Mouse (Mus musculus) intestine, postnatal 0 days (tissue): ENCODE measurements around the gene Myrf. TPM values are rescaled to one million over a fixed set of nuclear protein-coding genes. Genes with fewer than 3 reads are reported as not detected.

Experiments
- ATAC-seq: fragments of 200-750 bp; cut with Nextera tagmentation; 2 replicates; pipeline ENCODE4 v1.8.0; 2017; ENCODE audit warnings: mild to moderate bottlenecking, moderate TSS enrichment, moderate library complexity
- H3K27ac ChIP-seq: fragments of 300-500 bp; sonication (generic); 2 replicates; pipeline ENCODE4 v1.5.1; 2014; ENCODE audit warnings: mild to moderate bottlenecking, low read depth, low read length, moderate library complexity
- H3K27me3 ChIP-seq: fragments of 300-500 bp; sonication (generic); replicated peaks from 2 replicates; pipeline ENCODE4 v1.6.1; 2014; ENCODE audit warnings: low read length, mixed read lengths; ENCODE audit not compliant: control insufficient read depth, insufficient read depth
- H3K36me3 ChIP-seq: fragments of 300-500 bp; sonication (generic); 2 replicates; pipeline ENCODE4 v1.6.1; 2014; ENCODE audit warnings: mild to moderate bottlenecking, moderate library complexity; ENCODE audit not compliant: control insufficient read depth, insufficient read depth
- H3K4me1 ChIP-seq: fragments of 300-500 bp; sonication (generic); replicated peaks from 2 replicates; pipeline ENCODE4 v1.6.1; 2014; ENCODE audit warnings: antibody characterized with exemption, low read length, mixed read lengths; ENCODE audit not compliant: control insufficient read depth, insufficient read depth
- H3K4me2 ChIP-seq: fragments of 300-500 bp; sonication (generic); replicated peaks from 2 replicates; pipeline ENCODE4 v1.6.1; 2014; ENCODE audit warnings: low read depth, mild to moderate bottlenecking, moderate library complexity
- H3K4me3 ChIP-seq: fragments of 300-500 bp; sonication (generic); 2 replicates; pipeline ENCODE4 v1.5.1; 2014; ENCODE audit warnings: low read depth, low read length
- H3K9ac ChIP-seq: fragments of 300-500 bp; sonication (generic); 2 replicates; pipeline ENCODE4 v1.6.1; 2014; ENCODE audit warnings: mild to moderate bottlenecking, low read depth, low read length
- H3K9me3 ChIP-seq: fragments of 300-500 bp; sonication (generic); 2 replicates; pipeline ENCODE4 v1.6.1; 2016; ENCODE audit warnings: mixed run types; ENCODE audit not compliant: control insufficient read depth
- CTCF ChIP-seq: sonication (generic); IDR thresholded peaks from 2 replicates; pipeline ENCODE4 v1.5.1; 2016; ENCODE audit warnings: low read depth, mild to moderate bottlenecking, control low read depth, antibody characterized with exemption, moderate library complexity
- WGBS: fragments of 180-500 bp; shearing (Covaris S2); extraction: QIAGEN DNeasy Blood & Tissue Kit; methylation state at CpG from one replicate; pipeline ENCODE4 v1.1.7; 2014; 5-methylcytosine and 5-hydroxymethylcytosine counted together
- polyA plus RNA-seq: library from polyadenylated mRNA; unstranded; fragments of >200 nt; fragmentation: Nextera tagmentation; extraction: Ambion mirVana; gene quantifications from 2 replicates; pipeline ENCODE4 v1.2.1, GENCODE M21; 2015

The Myrf gene
- polyA plus RNA-seq, 1 experiment from 2014 or later, result 4.1 TPM

DNA sequence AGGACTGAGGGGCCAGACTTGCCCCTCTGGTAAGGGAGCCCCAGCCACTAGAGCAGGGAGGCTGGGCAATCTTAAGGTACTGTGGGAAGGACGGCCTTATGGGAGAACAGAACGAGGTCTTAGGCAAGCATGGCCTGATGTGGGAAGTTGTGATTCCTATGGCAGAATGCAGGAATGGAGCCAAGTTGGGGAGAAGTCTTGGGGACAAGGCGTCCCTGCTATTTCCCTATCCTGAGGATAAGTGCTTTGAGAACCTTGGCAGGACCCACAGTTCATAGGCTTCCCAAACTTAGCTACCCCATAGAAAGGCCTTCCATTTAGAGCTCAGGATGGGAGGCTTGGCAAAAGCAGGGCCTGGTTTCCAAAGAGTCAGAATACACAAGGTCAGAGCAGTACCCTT lies 31.7 kb downstream of the Myrf start:
- H3K27ac ChIP-seq, result no peak overlapping the region
- no peaks in the 10 kb centered on the region for H3K27me3 ChIP-seq
- no peak for TF ChIP-seq CTCF
- peaks cover 60% of the 10 kb centered on the region for H3K36me3 ChIP-seq
- no peaks in the 10 kb centered on the region for H3K9me3 ChIP-seq
- ATAC-seq, result no peak
- no peak overlapping the region for H3K4me3 ChIP-seq
- no peak overlapping the region for H3K9ac ChIP-seq
- 71% methylated on average over 3 of the region's 3 CpGs for WGBS
- H3K4me1 ChIP-seq, result no peaks in the 10 kb centered on the region
- no peak overlapping the region for H3K4me2 ChIP-seq

GRCm38 (mm10) chr19:10205051-10205450 lies 35.5 kb downstream of the Myrf start:
- no peaks in the 10 kb centered on the region for H3K4me1 ChIP-seq
- no peaks in the 10 kb centered on the region for H3K9me3 ChIP-seq
- no peak overlapping the region for H3K4me3 ChIP-seq
- H3K27me3 ChIP-seq, result no peaks in the 10 kb centered on the region
- no peak overlapping the region for H3K9ac ChIP-seq
- ATAC-seq, result no peak
- H3K27ac ChIP-seq, result peak overlapping the region; percentile 31; the same call in 1 of the 2 replicates
- 51% methylated on average over 6 of the region's 6 CpGs for WGBS
- H3K36me3 ChIP-seq, result peaks cover 33% of the 10 kb centered on the region
- H3K4me2 ChIP-seq, result peak overlapping the region; percentile 78
- TF ChIP-seq CTCF, result no peak

GRCm38 (mm10) chr19:10204616-10205001 lies 35.9 kb downstream of the Myrf start:
- Histone ChIP-seq H3K4me3 (peak overlapping the region; percentile 60), H3K27ac (peak overlapping the region; percentile 82), H3K36me3 (peaks cover 33% of the 10 kb centered on the region), H3K9ac (peak overlapping the region; percentile 72), H3K27me3 (no peaks in the 10 kb centered on the region), H3K4me2 (peak overlapping the region; percentile 78), H3K9me3 (no peaks in the 10 kb centered on the region), H3K4me1 (no peaks in the 10 kb centered on the region)
- peak; percentile 62 for TF ChIP-seq CTCF
- WGBS, result 1% methylated on average over 5 of the region's 5 CpGs
- peak; percentile 29; the same call in 1 of the 2 replicates for ATAC-seq

DNA sequence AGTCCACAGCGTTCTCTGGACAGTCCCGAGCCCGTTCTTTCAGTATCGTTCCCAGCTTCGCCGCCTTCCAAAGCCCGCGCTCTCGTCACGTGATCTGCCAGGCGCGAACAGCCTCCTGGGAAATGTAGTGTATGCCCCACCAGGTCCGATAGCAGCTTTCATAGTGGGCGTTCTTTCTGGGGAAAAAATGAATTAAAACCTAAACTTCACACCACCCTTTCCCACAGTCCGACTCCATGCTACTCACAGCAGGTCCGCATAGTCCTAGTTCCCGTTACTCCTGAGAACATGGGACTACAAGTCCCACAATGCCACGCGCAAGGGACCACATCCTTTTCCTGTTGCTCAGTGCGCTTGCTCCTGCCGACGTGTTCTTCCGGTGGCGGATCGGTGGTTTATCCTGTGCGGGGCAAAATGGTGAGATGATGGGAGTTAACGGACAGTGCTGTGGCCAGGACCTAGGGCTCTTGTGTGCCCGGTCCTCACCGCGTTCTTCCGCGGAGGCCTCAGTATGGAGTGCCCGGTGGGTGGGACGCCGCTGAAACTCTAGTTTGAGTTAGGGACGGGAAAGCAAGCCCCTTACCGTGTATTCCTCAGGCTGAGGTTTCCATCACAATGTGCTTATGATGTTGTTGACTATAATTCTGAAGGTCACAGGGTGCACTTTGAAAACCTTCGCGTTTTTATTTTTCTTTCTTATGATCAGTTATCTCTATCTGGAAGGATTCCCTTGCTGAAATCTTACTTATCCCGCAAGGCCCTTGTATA lies 36.5 kb downstream of the Myrf start, which contains the start of the genes Tmem258 and Fen1:
Tmem258 (plus strand) TSS at position 167 of the 768 bp plus-strand sequence.
Fen1 (minus strand) TSS at position 322 of the 768 bp plus-strand sequence.
- no peak for TF ChIP-seq CTCF
- Histone ChIP-seq H3K27me3 (no peaks in the 10 kb centered on the region), H3K4me3 (peak within 1 kb of the TSS; percentile 60), H3K9ac (peak within 1 kb of the TSS; percentile 72), H3K9me3 (no peaks in the 10 kb centered on the region), H3K36me3 (peaks cover 32% of the 10 kb centered on the region), H3K27ac (peak within 1 kb of the TSS; percentile 82), H3K4me2 (peak within 1 kb of the TSS; percentile 78), H3K4me1 (no peaks in the 10 kb centered on the region)
- peak; percentile 88 for ATAC-seq
- under 1% methylated on average over 40 of the region's 40 CpGs for WGBS

DNA sequence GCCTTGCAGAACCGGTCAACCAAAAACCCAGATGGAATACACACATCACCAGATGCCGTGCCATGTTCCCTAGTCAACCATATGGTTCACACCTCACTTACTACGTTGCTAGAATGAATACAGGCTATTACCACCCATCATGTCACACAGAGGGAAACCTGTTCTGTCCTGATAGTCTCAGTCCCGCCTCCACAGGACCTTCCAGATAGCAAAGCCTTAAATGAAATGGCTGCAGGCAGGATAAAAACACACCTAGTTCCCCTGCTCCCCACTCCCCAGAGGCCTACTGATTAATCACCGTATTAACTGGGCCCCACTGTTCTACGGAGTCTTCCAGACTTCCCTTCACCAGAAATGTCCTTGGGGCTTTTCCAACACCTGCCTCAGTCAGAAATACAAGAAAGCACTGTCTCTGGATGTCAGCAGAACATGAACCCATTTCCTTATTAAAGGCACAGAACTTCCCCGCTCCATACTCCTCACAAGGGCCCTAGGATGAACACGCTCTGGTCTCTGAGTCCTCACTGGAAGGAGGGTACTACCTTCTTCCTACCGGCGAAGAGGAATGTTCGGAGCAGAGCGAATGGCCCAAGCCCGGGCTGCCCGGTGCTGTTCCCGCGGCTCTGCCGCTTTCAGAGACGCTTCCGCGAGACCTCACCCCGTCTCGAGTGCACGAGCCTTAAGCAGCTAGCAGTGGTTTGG lies 37.3 kb downstream of the Myrf start:
- Histone ChIP-seq H3K27ac (peak overlapping the region; percentile 82), H3K4me3 (peak overlapping the region; percentile 60), H3K4me1 (no peaks in the 10 kb centered on the region), H3K27me3 (no peaks in the 10 kb centered on the region), H3K4me2 (peak overlapping the region; percentile 78), H3K9ac (peak overlapping the region; percentile 72), H3K36me3 (peaks cover 29% of the 10 kb centered on the region), H3K9me3 (no peaks in the 10 kb centered on the region)
- no peak for TF ChIP-seq CTCF
- 2% methylated on average over 23 of the region's 23 CpGs for WGBS
- no peak; the same call in 1 of the 2 replicates for ATAC-seq

- Histone ChIP-seq H3K27ac (no peak overlapping the region), H3K4me3 (no peak overlapping the region), H3K27me3 (no peaks in the 10 kb centered on the region), H3K9ac (no peak overlapping the region), H3K4me1 (no peaks in the 10 kb centered on the region), H3K9me3 (no peaks in the 10 kb centered on the region), H3K4me2 (no peak overlapping the region), H3K36me3 (peaks cover 45% of the 10 kb centered on the region)
- 14% methylated on average over 3 of the region's 3 CpGs for WGBS
- peak; percentile 96 for TF ChIP-seq CTCF
- no peak; the same call in 1 of the 2 replicates for ATAC-seq
Measured at GRCm38 (mm10) chr19:10198723-10199122, 41.8 kb downstream of the Myrf start.
